Mouse (Mus musculus) left cerebral cortex, adult 2 months (tissue): ENCODE data around the gene Hivep1. TPM values are rescaled to one million over a fixed set of nuclear protein-coding genes. Genes with fewer than 3 reads are reported as not detected.

Experiments
- DNase-seq, 2 experiments: peaks; one replicate each; pipeline ENCODE4 v3.0.0; 2021 to 2022; ENCODE audit warnings: low spot score in 2 of 2, mixed read lengths in 1 of 2; ENCODE audit errors: extremely low spot score in 1 of 2
- H3K27ac ChIP-seq: fragments of 200-600 bp; 2 replicates; pipeline ENCODE4 v1.8.1; 2022
- H3K4me3 ChIP-seq: fragments of 200-600 bp; 2 replicates; pipeline ENCODE4 v1.8.1; 2022
- CTCF ChIP-seq: fragments of 200-600 bp; IDR thresholded peaks from 2 replicates; pipeline ENCODE4 v1.8.1; 2022; ENCODE audit warnings: antibody characterized with exemption, mild to moderate bottlenecking, moderate library complexity
- intact Hi-C: fragments of 180-260 bp; cut with DNase I; formaldehyde crosslinking; loops from one replicate; pipeline ENCODE4 v1.15.1; 2025
- total RNA-seq, 2 experiments: library from RNA; stranded (reverse); gene quantifications; 2 replicates each; pipeline ENCODE4 v1.2.3; 2021

Hivep1 gene
- total RNA-seq, 2 experiments from 2014 or later, result 69.7 to 71.7 TPM

GRCm38 (mm10) chr13:42193016-42193415 lies 141.2 kb downstream of the Hivep1 start:
- intact Hi-C loops, result no loop called here
- TF ChIP-seq CTCF, result no peak
- H3K4me3 ChIP-seq, result no peak overlapping the region
- H3K27ac ChIP-seq, result no peak overlapping the region
- DNase-seq, result no peak

GRCm38 (mm10) chr13:42195671-42196070 lies 143.8 kb downstream of the Hivep1 start:
- TF ChIP-seq CTCF, result no peak
- DNase-seq, result no peak
- intact Hi-C loops, result no loop called here
- no peak overlapping the region for H3K27ac ChIP-seq
- H3K4me3 ChIP-seq, result no peak overlapping the region

- intact Hi-C loops, result no loop called here
- no peak for DNase-seq
- peak; percentile 27 for TF ChIP-seq CTCF
- Histone ChIP-seq H3K4me3 (no peak overlapping the region), H3K27ac (no peak overlapping the region)
Observed at GRCm38 (mm10) chr13:42197656-42198055, 145.8 kb downstream of the Hivep1 start.

- H3K27ac ChIP-seq, result no peak overlapping the region
- H3K4me3 ChIP-seq, result no peak overlapping the region
- intact Hi-C loops, result no loop called here
- no peak for TF ChIP-seq CTCF
- no peak for DNase-seq
Observed at GRCm38 (mm10) chr13:42213556-42213955, 161.7 kb downstream of the Hivep1 start.

GRCm38 (mm10) chr13:42222401-42222800 lies 170.6 kb downstream of the Hivep1 start:
- Histone ChIP-seq H3K4me3 (no peak overlapping the region), H3K27ac (no peak overlapping the region)
- DNase-seq, result no peak
- no peak for TF ChIP-seq CTCF
- intact Hi-C loops, result no loop called here

GRCm38 (mm10) chr13:42228849-42229248 lies 177.0 kb downstream of the Hivep1 start:
- intact Hi-C loops, result no loop called here
- no peak for TF ChIP-seq CTCF
- Histone ChIP-seq H3K27ac (no peak overlapping the region), H3K4me3 (no peak overlapping the region)
- DNase-seq, result no peak

- DNase-seq, result no peak
- no peak for TF ChIP-seq CTCF
- H3K4me3 ChIP-seq, result no peak overlapping the region
- H3K27ac ChIP-seq, result no peak overlapping the region
- intact Hi-C loops, result no loop called here
Observed at GRCm38 (mm10) chr13:42233741-42234419, 182.1 kb downstream of the Hivep1 start.

- intact Hi-C loops, result no loop called here
- Histone ChIP-seq H3K27ac (no peak overlapping the region), H3K4me3 (no peak overlapping the region)
- DNase-seq, result no peak
- no peak for TF ChIP-seq CTCF
Observed at GRCm38 (mm10) chr13:42238520-42238919, 186.7 kb downstream of the Hivep1 start.

- no peak overlapping the region for H3K4me3 ChIP-seq
- intact Hi-C loops, result loop anchor here (5.0 kb wide), 1 partner anchor 185 kb away; no protein-coding TSS in a partner anchor
- TF ChIP-seq CTCF, result no peak
- DNase-seq, result no peak
- H3K27ac ChIP-seq, result no peak overlapping the region
Observed at GRCm38 (mm10) chr13:42242131-42242530, 190.3 kb downstream of the Hivep1 start.

Other genes starting within 250 kb of the Hivep1 start
- gene Adtrp, start 204.3 kb upstream of the Hivep1 start, total RNA-seq, result not detected
- gene Edn1, start 249.5 kb downstream of the Hivep1 start, total RNA-seq, result 1 to 10 TPM; 2.6 to 3.3 TPM